Mouse (Mus musculus) forebrain, embryonic 16.5 days (tissue): Measurements from ENCODE around the gene Galnt18. TPM values are rescaled to one million over a fixed set of nuclear protein-coding genes. Genes with fewer than 3 reads are reported as not detected.

Experiments used
- ATAC-seq: fragments of 200-750 bp; cut with Nextera tagmentation; 2 replicates; pipeline ENCODE4 v1.8.0; 2017; ENCODE audit warnings: mild to moderate bottlenecking, moderate library complexity
- H3K27ac ChIP-seq: fragments of 300-500 bp; sonication (generic); 2 replicates; pipeline ENCODE4 v1.5.1; 2014; ENCODE audit warnings: low read length, control low read depth
- H3K27me3 ChIP-seq: fragments of 300-500 bp; sonication (generic); replicated peaks from 2 replicates; pipeline ENCODE4 v1.6.1; 2014; ENCODE audit warnings: low read length; ENCODE audit not compliant: control insufficient read depth, insufficient read depth
- H3K36me3 ChIP-seq: fragments of 300-500 bp; sonication (generic); 2 replicates; pipeline ENCODE4 v1.6.1; 2014; ENCODE audit not compliant: control insufficient read depth, insufficient read depth
- H3K4me1 ChIP-seq: fragments of 300-500 bp; sonication (generic); replicated peaks from 2 replicates; pipeline ENCODE4 v1.6.1; 2014; ENCODE audit warnings: low read length; ENCODE audit not compliant: control insufficient read depth, insufficient read depth
- H3K4me2 ChIP-seq: fragments of 300-500 bp; sonication (generic); 2 replicates; pipeline ENCODE4 v1.6.1; 2014; ENCODE audit warnings: mild to moderate bottlenecking, low read length, control low read depth
- H3K4me3 ChIP-seq: fragments of 300-500 bp; sonication (generic); replicated peaks from 2 replicates; pipeline ENCODE4 v1.5.1; 2014; ENCODE audit warnings: mild to moderate bottlenecking, low read length, control low read depth
- H3K9ac ChIP-seq: fragments of 300-500 bp; sonication (generic); replicated peaks from 2 replicates; pipeline ENCODE4 v1.6.1; 2014; ENCODE audit warnings: low read depth, low read length, control low read depth
- H3K9me3 ChIP-seq: fragments of 300-500 bp; sonication (generic); 2 replicates; pipeline ENCODE4 v1.6.1; 2016; ENCODE audit warnings: low read length; ENCODE audit not compliant: control insufficient read depth
- WGBS: fragments of 180-500 bp; shearing (Covaris S2); extraction: QIAGEN DNeasy Blood & Tissue Kit; methylation state at CpG from one replicate; pipeline ENCODE4 v1.1.7; 2014; 5-methylcytosine and 5-hydroxymethylcytosine counted together
- polyA plus RNA-seq: library from polyadenylated mRNA; unstranded; fragments of >200 nt; fragmentation: Nextera tagmentation; extraction: Ambion mirVana; gene quantifications from 2 replicates; pipeline ENCODE4 v1.2.1, GENCODE M21; 2015

Gene Galnt18
- polyA plus RNA-seq, 1 experiment from 2014 or later = 13.6 TPM

DNA sequence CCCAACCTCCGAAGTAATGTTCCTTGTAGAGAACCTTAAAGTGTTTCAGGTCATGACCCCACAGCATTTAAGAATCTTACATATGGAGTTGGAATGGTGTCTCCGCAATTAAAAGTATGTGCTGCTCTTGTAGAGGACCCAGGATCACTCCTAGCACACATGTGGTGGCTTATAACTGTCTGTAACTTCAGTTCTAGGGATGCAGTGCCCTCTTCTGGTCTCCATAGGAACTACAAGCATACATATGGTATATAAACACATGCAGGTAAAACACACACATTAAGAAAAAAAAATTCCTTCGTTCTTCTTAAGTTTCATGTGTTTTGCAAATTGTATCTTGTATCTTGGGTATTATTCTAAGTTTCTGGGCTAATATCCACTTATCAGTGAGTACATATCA, 99.7 kb downstream of the Galnt18 start:
- no peaks in the 10 kb centered on the region for H3K4me1 ChIP-seq
- H3K4me3 ChIP-seq = no peak overlapping the region
- no peaks in the 10 kb centered on the region for H3K9me3 ChIP-seq
- no peak for ATAC-seq
- no peak overlapping the region for H3K4me2 ChIP-seq
- H3K36me3 ChIP-seq = no peaks in the 10 kb centered on the region
- WGBS = 96% methylated on average over 3 of the region's 3 CpGs
- no peak overlapping the region for H3K27ac ChIP-seq
- H3K27me3 ChIP-seq = no peaks in the 10 kb centered on the region
- H3K9ac ChIP-seq = no peak overlapping the region

DNA sequence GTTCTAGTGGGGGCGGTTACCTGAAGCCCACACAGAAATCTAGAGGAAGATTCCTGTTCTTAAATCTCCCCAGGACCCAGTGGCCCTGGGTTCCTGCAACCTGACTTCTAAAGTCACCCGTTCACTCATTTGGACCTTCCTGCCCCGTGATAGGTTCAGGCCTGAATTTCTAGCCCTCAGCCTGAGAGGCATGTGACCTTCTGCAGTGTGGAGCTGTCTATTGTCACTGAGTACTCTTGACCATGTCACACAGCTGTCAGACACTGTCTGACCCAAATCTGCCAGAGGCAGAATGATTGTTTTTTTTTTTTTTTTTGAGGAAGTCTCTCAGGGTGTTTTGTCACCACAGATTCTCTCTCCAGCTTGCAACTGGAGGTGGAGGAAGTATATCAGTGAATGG, 103.3 kb downstream of the Galnt18 start:
- no peak overlapping the region for H3K4me3 ChIP-seq
- no peak overlapping the region for H3K9ac ChIP-seq
- peaks cover 8% of the 10 kb centered on the region for H3K4me1 ChIP-seq
- WGBS = 89% methylated on average over 3 of the region's 3 CpGs
- no peaks in the 10 kb centered on the region for H3K36me3 ChIP-seq
- no peaks in the 10 kb centered on the region for H3K27me3 ChIP-seq
- H3K27ac ChIP-seq = no peak overlapping the region
- no peak for ATAC-seq
- no peak overlapping the region for H3K4me2 ChIP-seq
- no peaks in the 10 kb centered on the region for H3K9me3 ChIP-seq

DNA sequence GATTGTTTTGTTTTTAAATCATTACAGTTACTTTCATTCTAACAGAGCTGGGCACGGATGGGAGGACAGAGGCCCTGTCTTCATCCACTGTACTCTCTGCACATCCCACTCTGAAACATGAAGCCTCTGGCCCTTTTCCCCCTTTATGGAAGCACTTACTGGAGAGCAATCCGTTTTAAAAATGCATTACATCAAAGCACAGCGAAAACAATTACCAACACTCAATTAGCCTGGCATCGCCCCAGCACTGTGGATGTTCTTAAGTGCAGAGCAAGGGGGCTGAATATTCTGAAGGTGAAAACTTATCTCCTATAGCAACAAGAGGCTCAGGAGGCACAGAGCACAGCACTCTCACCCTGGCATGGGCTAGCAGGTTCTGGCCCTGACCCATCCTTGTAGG, 107.3 kb downstream of the Galnt18 start:
- H3K36me3 ChIP-seq = no peaks in the 10 kb centered on the region
- H3K4me1 ChIP-seq = peaks cover 8% of the 10 kb centered on the region
- no peak for ATAC-seq
- no peaks in the 10 kb centered on the region for H3K27me3 ChIP-seq
- WGBS = 12% methylated on average over 4 of the region's 4 CpGs
- no peak overlapping the region for H3K4me3 ChIP-seq
- H3K4me2 ChIP-seq = no peak overlapping the region
- H3K9me3 ChIP-seq = no peaks in the 10 kb centered on the region
- no peak overlapping the region for H3K9ac ChIP-seq
- no peak overlapping the region for H3K27ac ChIP-seq

DNA sequence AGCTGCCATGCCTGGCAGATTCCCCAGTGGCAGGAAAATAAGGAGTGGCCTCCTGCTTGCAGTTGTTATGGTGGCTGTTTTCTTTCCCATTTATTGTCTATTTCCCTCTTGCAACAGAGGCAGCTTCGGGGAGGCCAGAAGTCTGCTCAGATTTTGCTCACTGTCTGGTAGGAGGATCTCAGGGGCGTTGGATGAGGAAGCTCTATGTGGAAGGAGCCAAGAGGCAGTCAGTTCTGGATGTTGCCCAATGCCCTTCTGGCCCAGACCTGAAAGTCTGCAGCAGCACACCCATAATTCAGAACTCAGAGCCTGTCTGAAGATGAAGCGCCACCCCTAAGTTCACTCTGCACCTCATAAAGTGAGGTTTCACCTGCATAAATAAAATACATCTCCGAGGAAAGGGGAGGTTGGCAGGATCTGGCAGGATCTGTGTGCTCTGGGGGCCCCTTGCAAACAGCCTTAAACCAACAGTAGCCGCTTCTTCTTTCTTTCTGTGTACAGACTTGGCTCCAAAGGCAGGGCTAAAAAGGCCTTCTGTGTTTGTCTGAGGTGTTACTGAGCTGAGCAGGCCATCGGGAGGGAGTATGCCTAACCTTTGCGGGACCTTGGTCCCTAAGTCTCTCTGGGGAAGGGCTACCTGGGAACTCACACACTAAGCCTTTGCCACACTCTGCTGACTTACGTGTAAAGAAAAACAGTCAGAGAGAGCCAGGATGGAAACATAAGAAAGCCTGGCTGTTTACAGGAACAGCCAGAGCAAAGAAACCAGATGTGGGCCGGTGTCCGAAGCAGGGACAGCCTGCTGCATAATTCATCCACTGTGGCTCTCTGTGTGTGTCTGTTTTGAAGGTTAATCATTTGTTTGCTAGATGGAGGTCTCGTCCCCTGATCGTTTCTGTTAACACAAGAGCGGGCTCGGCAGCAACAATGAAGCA, 116.4 kb downstream of the Galnt18 start:
- Histone ChIP-seq H3K9ac (no peak overlapping the region), H3K27ac (no peak overlapping the region), H3K4me2 (no peak overlapping the region), H3K9me3 (no peaks in the 10 kb centered on the region), H3K27me3 (no peaks in the 10 kb centered on the region), H3K4me1 (no peaks in the 10 kb centered on the region), H3K4me3 (no peak overlapping the region), H3K36me3 (no peaks in the 10 kb centered on the region)
- 67% methylated on average over 14 of the region's 14 CpGs for WGBS
- no peak for ATAC-seq

DNA sequence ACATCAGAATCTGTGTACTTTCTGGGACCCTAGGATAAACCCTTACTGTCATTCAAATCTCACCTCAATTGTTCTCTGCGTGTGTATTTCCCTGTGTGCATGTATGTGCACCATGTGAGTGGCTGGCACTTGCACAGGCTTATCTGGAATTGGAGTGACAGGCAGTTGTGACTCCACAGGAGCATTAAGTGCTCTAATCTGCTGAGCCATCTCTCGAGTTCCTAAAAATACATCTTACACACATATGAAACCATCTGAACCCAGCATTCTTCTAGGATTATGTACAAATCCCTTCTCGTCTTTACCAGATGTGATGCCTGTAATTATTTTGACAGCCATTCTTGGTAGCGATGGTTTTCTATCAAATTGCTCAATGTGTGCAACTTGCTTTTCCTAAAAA, 121.2 kb downstream of the Galnt18 start:
- WGBS = 69% methylated on average over 4 of the region's 4 CpGs
- Histone ChIP-seq H3K9ac (no peak overlapping the region), H3K4me3 (no peak overlapping the region), H3K4me2 (no peak overlapping the region), H3K4me1 (no peaks in the 10 kb centered on the region), H3K27me3 (no peaks in the 10 kb centered on the region), H3K27ac (no peak overlapping the region), H3K36me3 (no peaks in the 10 kb centered on the region), H3K9me3 (no peaks in the 10 kb centered on the region)
- no peak for ATAC-seq

DNA sequence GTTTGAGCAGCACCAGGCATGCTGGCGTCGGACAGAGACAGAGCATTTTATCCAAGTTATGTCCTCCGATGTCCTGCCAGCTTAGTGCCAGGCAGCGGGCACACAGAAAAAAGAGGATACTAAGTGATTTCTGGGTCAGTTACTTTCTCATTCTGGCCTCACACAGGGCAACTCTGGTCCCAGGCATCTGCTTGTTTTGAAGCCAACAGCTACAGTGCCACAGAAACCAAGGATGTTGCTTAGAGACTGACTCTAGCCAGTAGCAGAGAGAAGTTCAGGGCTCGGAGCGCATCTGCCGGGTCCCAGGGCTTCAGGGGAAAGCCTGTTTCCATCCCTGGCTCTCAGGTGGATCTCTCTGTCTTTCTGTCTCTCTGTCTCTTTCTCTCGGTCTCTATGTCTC, 124.8 kb downstream of the Galnt18 start:
- WGBS = 93% methylated on average over 8 of the region's 8 CpGs
- no peak for ATAC-seq
- H3K4me2 ChIP-seq = no peak overlapping the region

GRCm38 (mm10) chr7:111654526-111654925, 125.3 kb downstream of the Galnt18 start:
- Histone ChIP-seq H3K4me3 (no peak overlapping the region), H3K4me2 (no peak overlapping the region), H3K36me3 (no peaks in the 10 kb centered on the region), H3K4me1 (no peaks in the 10 kb centered on the region), H3K27me3 (no peaks in the 10 kb centered on the region), H3K9me3 (no peaks in the 10 kb centered on the region), H3K9ac (no peak overlapping the region), H3K27ac (no peak overlapping the region)
- no peak for ATAC-seq

More for the DNA sequence above, 124.8 kb downstream of the Galnt18 start:
- Histone ChIP-seq H3K27ac (no peak overlapping the region), H3K4me3 (no peak overlapping the region), H3K36me3 (no peaks in the 10 kb centered on the region), H3K27me3 (no peaks in the 10 kb centered on the region), H3K9me3 (no peaks in the 10 kb centered on the region), H3K9ac (no peak overlapping the region), H3K4me1 (no peaks in the 10 kb centered on the region)

DNA sequence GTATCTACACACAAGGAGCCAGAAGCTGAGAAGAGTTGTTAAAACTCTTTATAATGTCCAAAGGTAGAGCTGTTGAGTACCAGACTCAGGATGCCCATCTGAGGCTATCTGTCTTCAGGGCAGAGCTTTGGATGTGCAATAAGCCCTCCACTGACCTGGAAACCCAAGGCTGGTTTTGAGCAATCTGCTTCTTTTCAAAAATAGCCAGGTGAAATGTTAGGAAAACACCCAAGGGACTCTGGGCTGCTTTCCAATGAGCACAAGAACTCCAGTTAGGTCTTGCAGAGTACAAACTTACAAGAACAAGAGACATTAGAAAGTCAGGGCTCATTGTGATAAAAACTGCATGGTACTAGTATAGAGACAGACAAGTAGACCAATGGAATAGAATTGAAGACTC, 135.4 kb downstream of the Galnt18 start:
- Histone ChIP-seq H3K4me3 (no peak overlapping the region), H3K9ac (no peak overlapping the region), H3K27ac (no peak overlapping the region), H3K9me3 (no peaks in the 10 kb centered on the region), H3K36me3 (no peaks in the 10 kb centered on the region), H3K27me3 (no peaks in the 10 kb centered on the region), H3K4me1 (no peaks in the 10 kb centered on the region), H3K4me2 (no peak overlapping the region)
- no peak for ATAC-seq

- ATAC-seq = no peak
- H3K9ac ChIP-seq = no peak overlapping the region
- no peak overlapping the region for H3K4me2 ChIP-seq
- no peaks in the 10 kb centered on the region for H3K36me3 ChIP-seq
- H3K4me1 ChIP-seq = 0 out of 2 replicates have a peak, but pooled peaks cover 3% of the 10 kb centered on the region
- WGBS = 79% methylated on average over 2 of the region's 2 CpGs
- H3K27me3 ChIP-seq = no peaks in the 10 kb centered on the region
- no peak overlapping the region for H3K27ac ChIP-seq
- H3K4me3 ChIP-seq = no peak overlapping the region
- no peaks in the 10 kb centered on the region for H3K9me3 ChIP-seq
Measured at GRCm38 (mm10) chr7:111638899-111639298, 140.9 kb downstream of the Galnt18 start.
